Comparison of ENCODE assay signal across 8 mouse cellular contexts in genomic region chr5:111195488-111196485, GRCm38 (mm10).
DNase-seq lines count a peak whose midpoint lies in the region; ATAC-seq and TF ChIP-seq lines count a peak whose summit lies in the region.

No protein-coding gene starts in this region.

- H3K36me3 ChIP-seq in forebrain, embryonic 16.5 days (ENCODE audit: control insufficient read depth, insufficient read depth) = no peaks in the 10 kb centered on the region
- no peaks in the 10 kb centered on the region for H3K36me3 ChIP-seq in midbrain, postnatal 0 days (ENCODE audit: insufficient read depth, low read length)
- no peaks in the 10 kb centered on the region for H3K36me3 ChIP-seq in heart, embryonic 12.5 days

- H3K9me3 ChIP-seq in forebrain, embryonic 16.5 days (ENCODE audit: control insufficient read depth, low read length) = no peaks in the 10 kb centered on the region
- no peaks in the 10 kb centered on the region for H3K9me3 ChIP-seq in midbrain, postnatal 0 days (ENCODE audit: low read length)
- no peaks in the 10 kb centered on the region for H3K9me3 ChIP-seq in heart, embryonic 12.5 days (replicated peaks)

- TF ChIP-seq CTCF in midbrain, postnatal 0 days (IDR thresholded peaks at IDR 0.05) = no peak
- TF ChIP-seq CTCF in left cerebral cortex, adult 2 months (IDR thresholded peaks at IDR 0.05) = no peak

- DNase-seq in adrenal gland, postnatal 14 days = peak; percentile 42
- DNase-seq in adrenal gland, adult 2 months = no peak
- DNase-seq in ZHBTc4 (ENCODE audit: low read depth, low spot score) = peak; percentile 66
- peak; percentile 72 for DNase-seq in midbrain, postnatal 0 days (ENCODE audit: low spot score)
- DNase-seq in frontal cortex, adult 2 months (ENCODE audit: extremely low spot score in 1 of 2, low spot score in 1 of 2) = no peak
- DNase-seq in left cerebral cortex, adult 2 months (ENCODE audit: extremely low spot score in 1 of 2, low spot score in 2 of 2) = no peak

- H3K4me1 ChIP-seq in forebrain, embryonic 16.5 days (replicated peaks; ENCODE audit: control insufficient read depth, insufficient read depth, low read length) = peaks cover 60% of the 10 kb centered on the region
- peaks cover 31% of the 10 kb centered on the region for H3K4me1 ChIP-seq in midbrain, postnatal 0 days (ENCODE audit: insufficient read depth, low read length)
- peaks cover 27% of the 10 kb centered on the region for H3K4me1 ChIP-seq in heart, embryonic 12.5 days (replicated peaks)

- H3K27me3 ChIP-seq in forebrain, embryonic 16.5 days (replicated peaks; ENCODE audit: control insufficient read depth, insufficient read depth, low read length) = no peaks in the 10 kb centered on the region
- H3K27me3 ChIP-seq in midbrain, postnatal 0 days (ENCODE audit: insufficient read depth, low read length) = no peaks in the 10 kb centered on the region
- H3K27me3 ChIP-seq in heart, embryonic 12.5 days (replicated peaks) = peaks cover 26% of the 10 kb centered on the region

- ATAC-seq in forebrain, embryonic 16.5 days = peak; percentile 85
- ATAC-seq in midbrain, postnatal 0 days (ENCODE audit: low FRiP score) = 0 out of 2 replicates have a peak, but pooled peaks have one; percentile 21
- no peak for ATAC-seq in heart, embryonic 12.5 days (ENCODE audit: insufficient number of reproducible peaks, low FRiP score)

- no peak overlapping the region for H3K4me2 ChIP-seq in forebrain, embryonic 16.5 days (ENCODE audit: low read length)
- H3K4me2 ChIP-seq in midbrain, postnatal 0 days (ENCODE audit: low read depth, low read length, poor library complexity, severe bottlenecking) = no peak overlapping the region
- H3K4me2 ChIP-seq in heart, embryonic 12.5 days = no peak overlapping the region

- H3K27ac ChIP-seq in forebrain, embryonic 16.5 days (ENCODE audit: low read length) = peak overlapping the region; percentile 49
- no peak overlapping the region for H3K27ac ChIP-seq in midbrain, postnatal 0 days (ENCODE audit: low read depth, low read length)
- no peak overlapping the region for H3K27ac ChIP-seq in heart, embryonic 12.5 days (ENCODE audit: poor library complexity, severe bottlenecking)
- H3K27ac ChIP-seq in left cerebral cortex, adult 2 months = no peak overlapping the region

- H3K9ac ChIP-seq in forebrain, embryonic 16.5 days (replicated peaks; ENCODE audit: low read depth, low read length) = no peak overlapping the region
- no peak overlapping the region for H3K9ac ChIP-seq in midbrain, postnatal 0 days (replicated peaks; ENCODE audit: low read length, poor library complexity, severe bottlenecking)
- H3K9ac ChIP-seq in heart, embryonic 12.5 days = no peak overlapping the region

- intact Hi-C loops in left cerebral cortex, adult 2 months (cut with DNase I) = no loop called here

- 26% methylated on average over 11 of the region's 11 CpGs for WGBS in forebrain, embryonic 16.5 days
- 58% methylated on average over 11 of the region's 11 CpGs for WGBS in midbrain, postnatal 0 days
- 59% methylated on average over 11 of the region's 11 CpGs for WGBS in heart, embryonic 12.5 days

- H3K4me3 ChIP-seq in forebrain, embryonic 16.5 days (replicated peaks; ENCODE audit: low read length) = no peak overlapping the region
- H3K4me3 ChIP-seq in midbrain, postnatal 0 days (ENCODE audit: low read depth, low read length) = no peak overlapping the region
- no peak overlapping the region for H3K4me3 ChIP-seq in heart, embryonic 12.5 days
- H3K4me3 ChIP-seq in left cerebral cortex, adult 2 months = no peak overlapping the region

Comparison
In these comparisons a context has a peak if more than half of its experiments do, and no peak if none do; other contexts are left out.
1. DNase-seq: peak in adrenal gland, postnatal 14 days (single experiment), ZHBTc4 (single experiment) and midbrain, postnatal 0 days (single experiment); none in adrenal gland, adult 2 months (single experiment), frontal cortex, adult 2 months (0 of 2) and left cerebral cortex, adult 2 months (0 of 2).